Mouse (Mus musculus): ENCODE measurements around the gene Pdgfa.

Gene Pdgfa

GRCm38 (mm10) chr5:138997171-138997788 is at the start of gene Pdgfa:
Pdgfa (minus strand) TSS chr5:138997370.
- DNase-seq (ENCODE audit: low spot score), result peak; percentile 50

- no peak for DNase-seq (ENCODE audit: low spot score)
These were observed 49.5 kb upstream of the Pdgfa start for GRCm38 (mm10) chr5:139046636-139047035.

- DNase-seq (ENCODE audit: low spot score), result no peak
These were observed 46.4 kb upstream of the Pdgfa start for GRCm38 (mm10) chr5:139043546-139043945.

GRCm38 (mm10) chr5:139042299-139042698 is 45.1 kb upstream of the Pdgfa start:
- DNase-seq (ENCODE audit: low spot score), result no peak

GRCm38 (mm10) chr5:139035171-139035570 is 38.0 kb upstream of the Pdgfa start:
- no peak for DNase-seq (ENCODE audit: low spot score)

- DNase-seq (ENCODE audit: low spot score), result no peak
These were observed 37.6 kb upstream of the Pdgfa start for GRCm38 (mm10) chr5:139034746-139035145.

- DNase-seq (ENCODE audit: low spot score), result peak; percentile 59
These were observed 36.5 kb upstream of the Pdgfa start for GRCm38 (mm10) chr5:139033406-139034317.

- DNase-seq (ENCODE audit: low spot score), result no peak
These were observed 30.4 kb upstream of the Pdgfa start for GRCm38 (mm10) chr5:139027603-139028002.

- DNase-seq (ENCODE audit: low spot score), result no peak
These were observed 27.4 kb upstream of the Pdgfa start for GRCm38 (mm10) chr5:139024351-139025105.

GRCm38 (mm10) chr5:139020595-139020994 is 23.4 kb upstream of the Pdgfa start:
- DNase-seq (ENCODE audit: low spot score), result no peak

- DNase-seq (ENCODE audit: low spot score), result peak; percentile 18
These were observed 20.4 kb upstream of the Pdgfa start for GRCm38 (mm10) chr5:139017371-139018124.

- peak; percentile 25 for DNase-seq (ENCODE audit: low spot score)
These were observed 17.9 kb upstream of the Pdgfa start for GRCm38 (mm10) chr5:139015097-139015496.

- DNase-seq (ENCODE audit: low spot score), result no peak
These were observed 13.5 kb upstream of the Pdgfa start for GRCm38 (mm10) chr5:139010649-139011048.

GRCm38 (mm10) chr5:139007141-139007775 is 10.1 kb upstream of the Pdgfa start:
- DNase-seq (ENCODE audit: low spot score), result no peak

GRCm38 (mm10) chr5:139004588-139004987 is 7.4 kb upstream of the Pdgfa start:
- no peak for DNase-seq (ENCODE audit: low spot score)

- DNase-seq (ENCODE audit: low spot score), result no peak
These were observed 2.5 kb upstream of the Pdgfa start for GRCm38 (mm10) chr5:138999716-139000115.

- no peak for DNase-seq (ENCODE audit: low spot score)
These were observed 888 bp upstream of the Pdgfa start for GRCm38 (mm10) chr5:138997936-138998580.

GRCm38 (mm10) chr5:138996322-138997073 is 672 bp downstream of the Pdgfa start:
- DNase-seq (ENCODE audit: low spot score), result no peak

- peak; percentile 60 for DNase-seq (ENCODE audit: low spot score)
These were observed 1.4 kb downstream of the Pdgfa start for GRCm38 (mm10) chr5:138995721-138996311.
